Mouse (Mus musculus) midbrain, postnatal 0 days (tissue): Measurements from ENCODE around the gene Tdrd3. TPM values are rescaled to one million over a fixed set of nuclear protein-coding genes. Genes with fewer than 3 reads are reported as not detected.

Experiments used
- ATAC-seq: fragments of 200-750 bp; cut with Nextera tagmentation; 2 replicates; pipeline ENCODE4 v1.8.0; 2017; ENCODE audit warnings: moderate number of reproducible peaks, mild to moderate bottlenecking, moderate TSS enrichment, moderate library complexity; ENCODE audit not compliant: low FRiP score
- DNase-seq: peaks from one replicate; pipeline ENCODE4 v3.0.0-alpha.2; 2015; ENCODE audit warnings: low spot score
- H3K27ac ChIP-seq: fragments of 300-500 bp; sonication (generic); 2 replicates; pipeline ENCODE4 v1.5.1; 2014; ENCODE audit warnings: low read depth, mild to moderate bottlenecking, low read length, mixed read lengths
- H3K27me3 ChIP-seq: fragments of 300-500 bp; sonication (generic); 2 replicates; pipeline ENCODE4 v1.6.1; 2014; ENCODE audit warnings: low read length, control low read depth, mixed read lengths; ENCODE audit not compliant: insufficient read depth
- H3K36me3 ChIP-seq: fragments of 300-500 bp; sonication (generic); 2 replicates; pipeline ENCODE4 v1.6.1; 2014; ENCODE audit warnings: low read length, control low read depth, mixed read lengths; ENCODE audit not compliant: insufficient read depth
- H3K4me1 ChIP-seq: fragments of 300-500 bp; sonication (generic); 2 replicates; pipeline ENCODE4 v1.6.1; 2014; ENCODE audit warnings: mild to moderate bottlenecking, control low read depth, antibody characterized with exemption, low read length, mixed read lengths; ENCODE audit not compliant: insufficient read depth
- H3K4me2 ChIP-seq: fragments of 300-500 bp; sonication (generic); 2 replicates; pipeline ENCODE4 v1.6.1; 2014; ENCODE audit warnings: low read depth, mild to moderate bottlenecking, low read length, mixed read lengths; ENCODE audit not compliant: poor library complexity, severe bottlenecking
- H3K4me3 ChIP-seq: fragments of 300-500 bp; sonication (generic); 2 replicates; pipeline ENCODE4 v1.5.1; 2014; ENCODE audit warnings: low read depth, mild to moderate bottlenecking, low read length, moderate library complexity
- H3K9ac ChIP-seq: fragments of 300-500 bp; sonication (generic); replicated peaks from 2 replicates; pipeline ENCODE4 v1.6.1; 2014; ENCODE audit warnings: mild to moderate bottlenecking, low read length, moderate library complexity, mixed read lengths; ENCODE audit not compliant: poor library complexity, severe bottlenecking
- H3K9me3 ChIP-seq: fragments of 300-500 bp; sonication (generic); 2 replicates; pipeline ENCODE4 v1.6.1; 2016; ENCODE audit warnings: low read length, control low read depth
- CTCF ChIP-seq: IDR thresholded peaks from 2 replicates; pipeline ENCODE4 v1.5.1; 2016; ENCODE audit warnings: antibody characterized with exemption, mild to moderate bottlenecking
- WGBS: fragments of 180-500 bp; shearing (Covaris S2); extraction: QIAGEN DNeasy Blood & Tissue Kit; methylation state at CpG from one replicate; pipeline ENCODE4 v1.1.7; 2014; 5-methylcytosine and 5-hydroxymethylcytosine counted together
- polyA plus RNA-seq: library from polyadenylated mRNA; unstranded; fragments of >200 nt; fragmentation: Nextera tagmentation; extraction: Ambion mirVana; gene quantifications from 2 replicates; pipeline ENCODE4 v1.2.1, GENCODE M21; 2015
- total RNA-seq: library from RNA; depleted of rRNA; stranded (reverse); fragments of >200 nt; gene quantifications from 2 replicates; pipeline ENCODE4 v1.2.3, GENCODE M21; 2014

Tdrd3 gene
- total and polyA plus RNA-seq, 2 experiments from 2014 or later, result 25.7 to 31.1 TPM

- DNase-seq, result no peak
- 40% methylated on average over 5 of the region's 5 CpGs for WGBS
- Histone ChIP-seq H3K4me2 (no peak overlapping the region), H3K9ac (no peak overlapping the region), H3K27me3 (no peaks in the 10 kb centered on the region), H3K4me3 (no peak overlapping the region), H3K27ac (no peak overlapping the region), H3K9me3 (no peaks in the 10 kb centered on the region), H3K4me1 (no peaks in the 10 kb centered on the region), H3K36me3 (no peaks in the 10 kb centered on the region)
- no peak for TF ChIP-seq CTCF
- no peak for ATAC-seq
Measured at GRCm38 (mm10) chr14:87396643-87397042, 19.8 kb upstream of the Tdrd3 start.

- Histone ChIP-seq H3K27me3 (no peaks in the 10 kb centered on the region), H3K36me3 (no peaks in the 10 kb centered on the region), H3K4me3 (peak overlapping the region; percentile 83), H3K27ac (no peak overlapping the region), H3K9ac (no peak overlapping the region; the same call in 1 of the 2 replicates), H3K4me2 (peak overlapping the region; percentile 87), H3K9me3 (no peaks in the 10 kb centered on the region), H3K4me1 (0 out of 2 replicates have a peak, but pooled peaks cover 6% of the 10 kb centered on the region)
- WGBS, result 2% methylated on average over 11 of the region's 11 CpGs
- ATAC-seq (no peak), DNase-seq (no peak)
- no peak for TF ChIP-seq CTCF
Measured at GRCm38 (mm10) chr14:87415486-87415807, 992 bp upstream of the Tdrd3 start.

GRCm38 (mm10) chr14:87416755-87417690, 584 bp downstream of the Tdrd3 start:
- DNase-seq (peak; percentile 36), ATAC-seq (peak; percentile 67)
- under 1% methylated on average over 55 of the region's 109 CpGs for WGBS
- TF ChIP-seq CTCF, result no peak
- 0 out of 2 replicates have a peak, but pooled peaks cover 6% of the 10 kb centered on the region for H3K4me1 ChIP-seq
- H3K9me3 ChIP-seq, result no peaks in the 10 kb centered on the region
- H3K9ac ChIP-seq, result peak overlapping the region; percentile 90
- H3K36me3 ChIP-seq, result no peaks in the 10 kb centered on the region
- H3K27me3 ChIP-seq, result no peaks in the 10 kb centered on the region
- peak overlapping the region; percentile 96 for H3K27ac ChIP-seq
- H3K4me3 ChIP-seq, result peak overlapping the region; percentile 83
- H3K4me2 ChIP-seq, result peak overlapping the region; percentile 87

GRCm38 (mm10) chr14:87417691-87418070, 1.2 kb downstream of the Tdrd3 start:
- no peak for TF ChIP-seq CTCF
- 2% methylated on average over 3 of the region's 3 CpGs for WGBS

GRCm38 (mm10) chr14:87419740-87420139, 3.3 kb downstream of the Tdrd3 start:
- H3K36me3 ChIP-seq, result no peaks in the 10 kb centered on the region
- H3K9ac ChIP-seq, result no peak overlapping the region
- 0 out of 2 replicates have a peak, but pooled peaks cover 6% of the 10 kb centered on the region for H3K4me1 ChIP-seq
- no peaks in the 10 kb centered on the region for H3K27me3 ChIP-seq
- H3K4me2 ChIP-seq, result no peak overlapping the region
- no peaks in the 10 kb centered on the region for H3K9me3 ChIP-seq
- ATAC-seq (no peak), DNase-seq (no peak)
- 89% methylated on average over 2 of the region's 2 CpGs for WGBS
- H3K27ac ChIP-seq, result no peak overlapping the region
- no peak for TF ChIP-seq CTCF
- H3K4me3 ChIP-seq, result no peak overlapping the region

More at GRCm38 (mm10) chr14:87417691-87418070, 1.2 kb downstream of the Tdrd3 start:
- Histone ChIP-seq H3K4me3 (peak overlapping the region; percentile 83), H3K9me3 (no peaks in the 10 kb centered on the region), H3K4me2 (peak overlapping the region; percentile 87), H3K9ac (no peak overlapping the region), H3K36me3 (no peaks in the 10 kb centered on the region), H3K27me3 (no peaks in the 10 kb centered on the region), H3K27ac (peak overlapping the region; percentile 96; the same call in 1 of the 2 replicates), H3K4me1 (0 out of 2 replicates have a peak, but pooled peaks cover 6% of the 10 kb centered on the region)
- no peak for ATAC-seq
- DNase-seq, result no peak

- H3K4me3 ChIP-seq, result no peak overlapping the region
- 0 out of 2 replicates have a peak, but pooled peaks cover 6% of the 10 kb centered on the region for H3K4me1 ChIP-seq
- ATAC-seq, result no peak
- no peaks in the 10 kb centered on the region for H3K9me3 ChIP-seq
- H3K9ac ChIP-seq, result no peak overlapping the region
- H3K27me3 ChIP-seq, result no peaks in the 10 kb centered on the region
- no peaks in the 10 kb centered on the region for H3K36me3 ChIP-seq
- H3K4me2 ChIP-seq, result no peak overlapping the region
- no peak overlapping the region for H3K27ac ChIP-seq
- WGBS, result 78% methylated on average over 4 of the region's 4 CpGs
- TF ChIP-seq CTCF, result no peak
- DNase-seq, result no peak
Measured at GRCm38 (mm10) chr14:87420576-87420975, 4.1 kb downstream of the Tdrd3 start.
